Comparison of ENCODE assay signal across 8 mouse cellular contexts in the genomic region with DNA sequence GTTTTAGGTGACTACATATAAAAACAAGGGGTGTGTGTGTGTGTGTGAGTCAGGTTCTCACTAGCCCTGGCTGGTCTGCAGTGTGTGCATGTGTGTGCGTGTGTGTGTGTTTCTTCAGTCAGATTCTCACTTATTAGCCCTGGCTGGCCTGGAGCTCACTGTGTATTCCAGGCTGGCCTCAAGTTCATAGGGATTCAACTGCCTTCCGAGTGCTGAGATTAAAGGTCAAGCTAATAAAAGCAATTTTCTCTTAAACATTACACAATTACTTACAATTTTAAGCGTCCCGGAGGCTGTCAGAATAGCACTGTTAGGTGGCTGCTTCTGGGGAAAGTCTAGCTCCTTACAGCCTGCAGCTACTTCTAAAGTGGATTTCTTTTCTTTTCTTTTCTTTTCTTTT. TPM values are rescaled to one million over a fixed set of nuclear protein-coding genes. Genes with fewer than 3 reads are reported as not detected.
A peak's percentile ranks its signal among the peaks of the same experiment; 100 is the strongest.
DNase-seq lines count a peak whose midpoint lies in the region; ATAC-seq lines count a peak whose summit lies in the region.

A gene (plus strand): TSS at position 386 of the 400 bp plus-strand sequence.

- ATAC-seq in limb, embryonic 11.5 days (ENCODE audit: insufficient number of reproducible peaks, low FRiP score, low TSS enrichment, low read depth): peak; percentile 65; the same call in 1 of the 2 replicates

- 73% methylated on average over 4 of the region's 4 CpGs for WGBS in hindbrain, embryonic 10.5 days
- WGBS in limb, embryonic 11.5 days: 25% methylated on average over 4 of the region's 4 CpGs

- H3K36me3 ChIP-seq in hindbrain, embryonic 10.5 days: no peaks in the 10 kb centered on the region
- H3K36me3 ChIP-seq in limb, embryonic 11.5 days (ENCODE audit: control insufficient read depth, insufficient read depth, low read length): no peaks in the 10 kb centered on the region; the same call in 1 of the 2 replicates

- H3K27me3 ChIP-seq in hindbrain, embryonic 10.5 days (ENCODE audit: insufficient read depth, poor library complexity, severe bottlenecking): no peaks in the 10 kb centered on the region
- H3K27me3 ChIP-seq in limb, embryonic 11.5 days (ENCODE audit: control insufficient read depth, insufficient read depth, low read length): no peaks in the 10 kb centered on the region

- DNase-seq in embryo, embryonic 11 days: peak; percentile 33
- DNase-seq in embryo, embryonic 10 days (ENCODE audit: low spot score): no peak
- DNase-seq in MN1 (ENCODE audit: low spot score): peak; percentile 25
- no peak for DNase-seq in hindbrain, embryonic 10.5 days (ENCODE audit: low spot score)
- peak; percentile 43 for DNase-seq in limb, embryonic 11.5 days (ENCODE audit: low spot score)
- DNase-seq in left cerebral cortex, adult 9 months (ENCODE audit: low spot score in 2 of 2): no peak
- DNase-seq in spleen, postnatal 14 days (ENCODE audit: low spot score in 2 of 2): no peak
- no peak for DNase-seq in spleen, adult 12 weeks (ENCODE audit: low spot score)

- peaks cover 31% of the 10 kb centered on the region for H3K4me1 ChIP-seq in hindbrain, embryonic 10.5 days (replicated peaks)
- peaks cover 13% of the 10 kb centered on the region for H3K4me1 ChIP-seq in limb, embryonic 11.5 days (ENCODE audit: control insufficient read depth, insufficient read depth, low read length)

- H3K4me2 ChIP-seq in limb, embryonic 11.5 days (ENCODE audit: low read depth, severe bottlenecking): peak within 1 kb of the TSS; percentile 32

- peak within 1 kb of the TSS; percentile 1; the same call in 1 of the 2 replicates for H3K4me3 ChIP-seq in hindbrain, embryonic 10.5 days
- H3K4me3 ChIP-seq in limb, embryonic 11.5 days (ENCODE audit: low read depth, low read length): 0 out of 2 replicates have a peak within 1 kb of the TSS, but pooled peaks have one; percentile 9

- no peaks in the 10 kb centered on the region for H3K9me3 ChIP-seq in hindbrain, embryonic 10.5 days
- H3K9me3 ChIP-seq in limb, embryonic 11.5 days (ENCODE audit: control insufficient read depth, low read length): no peaks in the 10 kb centered on the region

- no peak within 1 kb of the TSS; the same call in 1 of the 2 replicates for H3K9ac ChIP-seq in limb, embryonic 11.5 days (ENCODE audit: low read length)

- peak within 1 kb of the TSS; percentile 31 for H3K27ac ChIP-seq in hindbrain, embryonic 10.5 days
- H3K27ac ChIP-seq in limb, embryonic 11.5 days (replicated peaks; ENCODE audit: low read depth, low read length): peak within 1 kb of the TSS; percentile 58

RNA-seq across cellular contexts. Expression of the gene that starts here (rescaled TPM):
- 2.2 and 2.4 TPM in 2 replicates for polyA plus RNA-seq in hindbrain, embryonic 10.5 days (2016; fragmentation: Nextera tagmentation; extraction: Ambion mirVana)
- 6.6 and 7.0 TPM in 2 replicates for polyA plus RNA-seq in limb, embryonic 11.5 days (2014; fragmentation: Nextera tagmentation; extraction: Ambion mirVana)

Comparison
In these comparisons a context has a peak if more than half of its experiments do, and no peak if none do; other contexts are left out.
1. DNase-seq: peak in embryo, embryonic 11 days (single experiment), MN1 (single experiment) and limb, embryonic 11.5 days (single experiment); none in embryo, embryonic 10 days (single experiment), hindbrain, embryonic 10.5 days (single experiment), left cerebral cortex, adult 9 months (0 of 2), spleen, postnatal 14 days (0 of 2) and spleen, adult 12 weeks (single experiment).